Mouse (Mus musculus): ENCODE data around the gene Elavl2. TPM values are rescaled to one million over a fixed set of nuclear protein-coding genes. Genes with fewer than 3 reads are reported as not detected.

Elavl2 gene
- polyA plus RNA-seq, 1 experiment from 2014 or later, result 3.2 TPM

- Histone ChIP-seq H3K4me2 (ENCODE audit: low read length) (no peak overlapping the region), H3K4me1 (ENCODE audit: control insufficient read depth in 2 of 2, insufficient read depth in 2 of 2, low read length in 2 of 2) (no peaks in the 10 kb centered on the region; a peak in 1 of 4 replicates), H3K9me3 (ENCODE audit: control insufficient read depth, low read length) (no peaks in the 10 kb centered on the region), H3K27ac (replicated peaks in 1 of 2; ENCODE audit: control insufficient read depth in 1 of 2, insufficient read depth in 1 of 2, low read depth in 2 of 2, low read length in 2 of 2) (no peak overlapping the region), H3K36me3 (ENCODE audit: control insufficient read depth, insufficient read depth, low read length) (no peaks in the 10 kb centered on the region), H3K9ac (ENCODE audit: low read length) (no peak overlapping the region), H3K4me3 (ENCODE audit: control insufficient read depth in 1 of 2, insufficient read depth in 1 of 2, low read depth in 1 of 2, low read length in 2 of 2) (no peak overlapping the region), H3K27me3 (ENCODE audit: control insufficient read depth, insufficient read depth, low read length) (peaks cover 30% of the 10 kb centered on the region)
- no peak for ATAC-seq (ENCODE audit: insufficient number of reproducible peaks, insufficient read depth, low FRiP score, low read depth)
- under 1% methylated on average over 13 of the region's 13 CpGs for WGBS
Observed at GRCm38 (mm10) chr4:91381201-91381627, 19.4 kb downstream of the Elavl2 start.

DNA sequence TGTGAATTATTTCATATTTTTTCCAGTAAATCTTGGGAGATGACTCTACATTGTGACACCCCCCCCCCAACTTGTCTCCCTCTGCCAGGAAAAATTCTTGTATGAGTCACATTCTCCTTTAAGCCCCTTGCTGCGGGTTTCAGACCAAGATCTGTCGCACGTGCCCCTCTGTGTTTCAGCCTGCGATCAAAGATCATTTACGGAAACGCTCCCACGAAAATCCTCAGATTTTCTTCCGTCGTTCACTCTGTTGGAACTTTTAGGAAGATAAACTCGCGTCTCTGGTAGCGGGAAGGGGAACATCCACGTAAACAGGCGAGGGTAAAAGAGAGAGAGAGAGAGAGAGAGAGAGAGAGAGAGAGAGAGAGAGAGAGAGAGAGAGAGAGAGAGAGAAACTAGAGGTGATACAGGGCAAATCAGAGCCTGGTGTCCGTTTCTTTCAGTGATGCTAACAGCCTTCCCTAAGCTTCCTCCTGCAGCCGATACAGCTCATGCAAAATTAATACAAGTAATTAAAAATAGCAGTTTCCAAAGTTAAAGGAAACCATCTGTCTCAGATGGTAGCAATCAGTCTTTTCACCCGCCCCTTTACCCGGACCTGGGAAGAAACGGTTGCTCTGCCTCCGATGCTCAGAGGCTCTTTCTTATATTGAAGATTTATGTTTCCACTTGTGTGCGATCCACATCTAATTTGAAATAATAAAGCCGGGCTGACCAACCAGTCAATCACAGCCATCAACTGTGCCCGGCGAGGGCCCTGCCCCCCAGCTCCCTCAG is 20.1 kb downstream of the Elavl2 start:
- ATAC-seq (ENCODE audit: insufficient number of reproducible peaks, insufficient read depth, low FRiP score, low read depth), result no peak
- Histone ChIP-seq H3K27me3 (ENCODE audit: control insufficient read depth, insufficient read depth, low read length) (peaks cover 30% of the 10 kb centered on the region), H3K4me2 (ENCODE audit: low read length) (no peak overlapping the region), H3K4me3 (ENCODE audit: control insufficient read depth in 1 of 2, insufficient read depth in 1 of 2, low read depth in 1 of 2, low read length in 2 of 2) (no peak overlapping the region), H3K9me3 (ENCODE audit: control insufficient read depth, low read length) (no peaks in the 10 kb centered on the region), H3K9ac (ENCODE audit: low read length) (no peak overlapping the region), H3K4me1 (ENCODE audit: control insufficient read depth in 2 of 2, insufficient read depth in 2 of 2, low read length in 2 of 2) (peaks cover 0 to 2% of the 10 kb centered on the region in 2 experiments; a peak in 2 of 4 replicates), H3K36me3 (ENCODE audit: control insufficient read depth, insufficient read depth, low read length) (no peaks in the 10 kb centered on the region), H3K27ac (replicated peaks in 1 of 2; ENCODE audit: control insufficient read depth in 1 of 2, insufficient read depth in 1 of 2, low read depth in 2 of 2, low read length in 2 of 2) (no peak overlapping the region)
- 5% methylated on average over 24 of the region's 24 CpGs for WGBS

DNA sequence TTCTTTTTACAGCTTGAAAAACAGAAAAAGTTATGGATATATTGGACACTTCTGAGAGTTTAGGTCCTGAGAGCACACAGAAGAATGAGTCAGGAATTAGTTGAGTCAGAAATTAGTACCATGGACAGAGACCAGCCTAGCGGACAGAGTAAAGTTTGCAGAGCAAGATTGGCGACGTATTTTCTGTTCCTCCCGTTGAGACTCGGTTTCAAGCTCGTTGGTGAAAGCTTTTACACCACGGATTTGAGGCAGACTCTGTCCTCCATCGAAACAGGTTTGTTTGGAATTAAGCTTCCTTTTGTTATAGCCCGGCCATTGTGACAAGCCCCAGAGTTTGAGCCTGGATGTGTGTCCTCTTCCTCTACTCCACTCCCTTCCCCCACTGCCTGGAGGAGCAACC is 21.0 kb downstream of the Elavl2 start:
- no peaks in the 10 kb centered on the region for H3K36me3 ChIP-seq (ENCODE audit: control insufficient read depth, insufficient read depth, low read length)
- H3K9ac ChIP-seq (ENCODE audit: low read length), result no peak overlapping the region
- peaks cover 0 to 9% of the 10 kb centered on the region in 2 experiments; a peak in 3 of 4 replicates for H3K4me1 ChIP-seq (ENCODE audit: control insufficient read depth in 2 of 2, insufficient read depth in 2 of 2, low read length in 2 of 2)
- no peak for ATAC-seq (ENCODE audit: insufficient number of reproducible peaks, insufficient read depth, low FRiP score, low read depth)
- no peaks in the 10 kb centered on the region for H3K9me3 ChIP-seq (ENCODE audit: control insufficient read depth, low read length)
- WGBS, result under 1% methylated on average over 9 of the region's 9 CpGs
- H3K27ac ChIP-seq (replicated peaks in 1 of 2; ENCODE audit: control insufficient read depth in 1 of 2, insufficient read depth in 1 of 2, low read depth in 2 of 2, low read length in 2 of 2), result no peak overlapping the region
- no peak overlapping the region; a peak in 1 of 4 replicates for H3K4me3 ChIP-seq (ENCODE audit: control insufficient read depth in 1 of 2, insufficient read depth in 1 of 2, low read depth in 1 of 2, low read length in 2 of 2)
- peak overlapping the region; percentile 31; the same call in 1 of the 2 replicates for H3K4me2 ChIP-seq (ENCODE audit: low read length)
- peaks cover 32% of the 10 kb centered on the region for H3K27me3 ChIP-seq (ENCODE audit: control insufficient read depth, insufficient read depth, low read length)

DNA sequence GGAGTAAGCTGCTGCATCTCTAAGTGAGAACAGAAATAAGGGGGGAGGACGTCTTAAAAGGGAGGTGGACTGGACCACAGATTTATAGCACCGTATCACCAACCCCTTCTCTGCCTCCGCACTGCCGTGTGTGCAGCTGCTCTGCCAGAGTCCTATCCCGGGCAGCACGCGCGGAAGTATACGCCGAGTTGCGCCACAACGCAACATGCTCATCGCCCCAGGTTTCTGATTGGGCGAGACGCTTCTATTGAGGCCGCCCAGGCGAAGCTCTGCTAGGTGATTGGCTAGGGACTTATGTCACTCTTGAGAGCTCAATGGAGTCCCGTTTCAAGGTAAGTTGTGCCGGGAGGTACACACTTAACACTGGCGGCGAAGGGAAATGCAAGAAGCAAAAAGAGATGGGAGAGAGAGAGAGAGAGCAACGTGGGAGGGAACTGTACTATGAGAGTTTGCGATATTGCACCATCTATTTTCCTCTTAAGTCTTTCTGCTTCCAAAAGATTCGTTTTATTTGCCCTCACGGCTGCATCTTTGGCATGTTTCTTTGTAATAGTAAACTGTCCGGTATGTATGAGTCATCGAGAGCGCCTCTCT is 24.2 kb downstream of the Elavl2 start:
- H3K4me3 ChIP-seq (ENCODE audit: control insufficient read depth in 1 of 2, insufficient read depth in 1 of 2, low read depth in 1 of 2, low read length in 2 of 2), result peak overlapping the region; percentile 56 to 67
- peak; percentile 96 for ATAC-seq (ENCODE audit: insufficient number of reproducible peaks, insufficient read depth, low FRiP score, low read depth)
- under 1% methylated on average over 28 of the region's 28 CpGs for WGBS
- peak overlapping the region; percentile 28; the same call in 1 of the 2 replicates for H3K9ac ChIP-seq (ENCODE audit: low read length)
- H3K4me2 ChIP-seq (ENCODE audit: low read length), result peak overlapping the region; percentile 82
- no peaks in the 10 kb centered on the region for H3K36me3 ChIP-seq (ENCODE audit: control insufficient read depth, insufficient read depth, low read length)
- peaks cover 6 to 16% of the 10 kb centered on the region in 2 experiments; a peak in 3 of 4 replicates for H3K4me1 ChIP-seq (ENCODE audit: control insufficient read depth in 2 of 2, insufficient read depth in 2 of 2, low read length in 2 of 2)
- H3K9me3 ChIP-seq (ENCODE audit: control insufficient read depth, low read length), result no peaks in the 10 kb centered on the region
- no peak overlapping the region for H3K27ac ChIP-seq (replicated peaks in 1 of 2; ENCODE audit: control insufficient read depth in 1 of 2, insufficient read depth in 1 of 2, low read depth in 2 of 2, low read length in 2 of 2)
- H3K27me3 ChIP-seq (ENCODE audit: control insufficient read depth, insufficient read depth, low read length), result peaks cover 55% of the 10 kb centered on the region

- H3K4me1 ChIP-seq (ENCODE audit: control insufficient read depth in 2 of 2, insufficient read depth in 2 of 2, low read length in 2 of 2), result peaks cover 6 to 21% of the 10 kb centered on the region in 2 experiments; a peak in 3 of 4 replicates
- H3K27ac ChIP-seq (replicated peaks in 1 of 2; ENCODE audit: control insufficient read depth in 1 of 2, insufficient read depth in 1 of 2, low read depth in 2 of 2, low read length in 2 of 2), result no peak overlapping the region
- no peaks in the 10 kb centered on the region for H3K36me3 ChIP-seq (ENCODE audit: control insufficient read depth, insufficient read depth, low read length)
- H3K9me3 ChIP-seq (ENCODE audit: control insufficient read depth, low read length), result no peaks in the 10 kb centered on the region
- H3K4me2 ChIP-seq (ENCODE audit: low read length), result peak overlapping the region; percentile 82
- WGBS, result 1% methylated on average over 7 of the region's 7 CpGs
- peak overlapping the region; percentile 47 to 56 for H3K4me3 ChIP-seq (ENCODE audit: control insufficient read depth in 1 of 2, insufficient read depth in 1 of 2, low read depth in 1 of 2, low read length in 2 of 2)
- no peak for ATAC-seq (ENCODE audit: insufficient number of reproducible peaks, insufficient read depth, low FRiP score, low read depth)
- H3K27me3 ChIP-seq (ENCODE audit: control insufficient read depth, insufficient read depth, low read length), result peaks cover 56% of the 10 kb centered on the region
- no peak overlapping the region for H3K9ac ChIP-seq (ENCODE audit: low read length)
Observed at GRCm38 (mm10) chr4:91375372-91375687, 25.3 kb downstream of the Elavl2 start.

DNA sequence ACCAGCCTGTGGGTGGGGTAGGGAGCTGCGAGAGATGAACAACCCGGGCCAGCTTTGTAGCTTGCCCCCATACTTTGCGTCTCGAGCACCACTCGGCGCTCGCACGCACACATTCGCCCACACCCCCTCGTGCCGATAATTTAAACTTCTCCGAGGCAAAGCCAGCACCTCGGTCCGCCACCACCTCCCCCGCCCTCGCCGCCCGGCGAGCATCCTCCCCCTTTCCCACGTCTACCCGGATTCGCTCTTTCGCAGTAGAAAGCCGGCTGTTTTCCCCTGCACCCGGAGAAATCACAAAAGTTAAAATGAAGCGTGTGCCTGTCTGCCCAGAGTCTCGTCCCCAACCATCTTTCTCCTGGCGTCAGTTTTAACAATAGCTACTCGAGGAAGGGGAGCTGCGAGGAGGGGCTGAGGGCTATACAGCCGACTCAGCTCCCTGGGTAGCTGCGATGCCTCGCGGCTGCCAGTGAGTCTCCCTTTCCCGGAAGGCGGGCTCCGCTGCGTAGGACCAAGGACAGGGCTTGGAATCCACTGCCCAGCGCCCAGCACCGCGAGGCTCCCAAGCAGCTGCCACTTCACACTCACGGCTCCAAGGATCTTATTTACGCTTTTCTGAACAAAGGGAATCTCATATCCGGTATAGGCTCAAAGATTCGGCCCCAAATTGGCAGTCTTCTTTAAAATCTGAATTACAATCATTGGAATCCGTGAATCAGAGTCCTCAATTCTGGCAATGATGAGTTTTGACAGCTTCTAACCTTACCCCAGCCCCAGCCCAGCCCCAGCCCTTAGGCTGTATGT is 25.8 kb downstream of the Elavl2 start:
- Histone ChIP-seq H3K27me3 (ENCODE audit: control insufficient read depth, insufficient read depth, low read length) (peaks cover 56% of the 10 kb centered on the region), H3K4me2 (ENCODE audit: low read length) (peak overlapping the region; percentile 82), H3K4me1 (ENCODE audit: control insufficient read depth in 2 of 2, insufficient read depth in 2 of 2, low read length in 2 of 2) (peaks cover 6 to 21% of the 10 kb centered on the region in 2 experiments; a peak in 3 of 4 replicates), H3K36me3 (ENCODE audit: control insufficient read depth, insufficient read depth, low read length) (no peaks in the 10 kb centered on the region), H3K27ac (replicated peaks in 1 of 2; ENCODE audit: control insufficient read depth in 1 of 2, insufficient read depth in 1 of 2, low read depth in 2 of 2, low read length in 2 of 2) (no peak overlapping the region), H3K4me3 (ENCODE audit: control insufficient read depth in 1 of 2, insufficient read depth in 1 of 2, low read depth in 1 of 2, low read length in 2 of 2) (peak overlapping the region; percentile 47 to 56), H3K9me3 (ENCODE audit: control insufficient read depth, low read length) (no peaks in the 10 kb centered on the region), H3K9ac (ENCODE audit: low read length) (no peak overlapping the region)
- no peak; the same call in 1 of the 2 replicates for ATAC-seq (ENCODE audit: insufficient number of reproducible peaks, insufficient read depth, low FRiP score, low read depth)
- WGBS, result under 1% methylated on average over 43 of the region's 46 CpGs

DNA sequence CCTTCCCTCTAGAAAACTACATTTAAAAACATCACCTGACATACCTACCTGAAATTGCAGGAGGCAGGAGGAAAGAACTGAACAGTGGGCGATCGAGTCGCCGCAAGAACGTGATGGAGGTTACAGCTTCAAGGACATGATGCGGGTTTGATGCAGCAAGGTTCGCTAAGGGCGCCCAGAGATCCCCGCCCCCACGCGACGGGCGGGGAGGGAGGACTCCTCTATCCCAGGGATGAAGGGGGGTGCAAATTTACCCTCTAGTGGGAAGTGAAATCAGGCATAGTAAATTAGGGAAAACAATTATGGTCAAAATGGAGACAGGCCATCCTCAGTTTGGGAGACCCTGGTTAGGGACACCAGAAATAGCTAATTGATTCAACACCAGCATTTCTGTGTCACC is 27.7 kb downstream of the Elavl2 start:
- H3K4me3 ChIP-seq (ENCODE audit: control insufficient read depth in 1 of 2, insufficient read depth in 1 of 2, low read depth in 1 of 2, low read length in 2 of 2), result no peak overlapping the region
- H3K4me1 ChIP-seq (ENCODE audit: control insufficient read depth in 2 of 2, insufficient read depth in 2 of 2, low read length in 2 of 2), result peaks cover 6 to 21% of the 10 kb centered on the region in 2 experiments; a peak in 3 of 4 replicates
- H3K36me3 ChIP-seq (ENCODE audit: control insufficient read depth, insufficient read depth, low read length), result no peaks in the 10 kb centered on the region
- H3K27ac ChIP-seq (replicated peaks in 1 of 2; ENCODE audit: control insufficient read depth in 1 of 2, insufficient read depth in 1 of 2, low read depth in 2 of 2, low read length in 2 of 2), result no peak overlapping the region
- H3K9ac ChIP-seq (ENCODE audit: low read length), result no peak overlapping the region
- WGBS, result 13% methylated on average over 13 of the region's 13 CpGs
- no peak overlapping the region for H3K4me2 ChIP-seq (ENCODE audit: low read length)
- ATAC-seq (ENCODE audit: insufficient number of reproducible peaks, insufficient read depth, low FRiP score, low read depth), result no peak
- H3K9me3 ChIP-seq (ENCODE audit: control insufficient read depth, low read length), result no peaks in the 10 kb centered on the region
- H3K27me3 ChIP-seq (ENCODE audit: control insufficient read depth, insufficient read depth, low read length), result peaks cover 56% of the 10 kb centered on the region

Measured in heart, embryonic 14.5 days (tissue).